Mouse (Mus musculus) heart, adult 10 weeks (tissue): ENCODE data around the gene Add2. TPM values are rescaled to one million over a fixed set of nuclear protein-coding genes. Genes with fewer than 3 reads are reported as not detected.

Experiments used
- polyA plus RNA-seq: library from polyadenylated mRNA; stranded (reverse); fragments of 350-450 nt; fragmentation: Illumina TruSeq; extraction: RNeasy Lipid Tissue Mini Kit (QIAGEN cat#74804); gene quantifications from one replicate; pipeline ENCODE4 v1.2.3, GENCODE M21; 2014; ENCODE audit warnings: low read depth, low replicate concordance

Gene Add2
- polyA plus RNA-seq, result 0.10 TPM

GRCm38 (mm10) chr6:86028601-86029322, at the start of gene Add2:
Gene Add2 (plus strand): TSS chr6:86028681.

GRCm38 (mm10) chr6:86015871-86016270, 12.6 kb upstream of the Add2 start, which contains the start of gene Figla:
Gene Figla (plus strand): TSS chr6:86016171.

Other genes with a start within 250 kb of the Add2 start
- gene Nat8f6, start 207.7 kb upstream of the Add2 start, polyA plus RNA-seq, result 0.42 TPM
- not detected for gene Nat8f5, start 207.7 kb upstream of the Add2 start, polyA plus RNA-seq
- gene Nat8, start 196.6 kb upstream of the Add2 start, polyA plus RNA-seq, result not detected
- 0.34 TPM for gene Nat8f2, start 159.5 kb upstream of the Add2 start, polyA plus RNA-seq
- 1.6 TPM for gene Nat8f4, start 123.8 kb upstream of the Add2 start, polyA plus RNA-seq
- gene Tprkb, start 116.8 kb upstream of the Add2 start, polyA plus RNA-seq, result 17.2 TPM
- gene Nat8f1, start 113.0 kb upstream of the Add2 start, polyA plus RNA-seq, result 5.0 TPM
- gene Dusp11, start 67.0 kb upstream of the Add2 start, polyA plus RNA-seq, result 73.6 TPM
- gene Figla, start 12.5 kb upstream of the Add2 start, polyA plus RNA-seq, result not detected
- gene Tgfa, start 166.5 kb downstream of the Add2 start, polyA plus RNA-seq, result 1.2 TPM